Mouse (Mus musculus): ENCODE measurements around the gene Gpr183. TPM values are rescaled to one million over a fixed set of nuclear protein-coding genes. Genes with fewer than 3 reads are reported as not detected.

Gpr183 gene
- 141 TPM for total RNA-seq (2023)

DNA sequence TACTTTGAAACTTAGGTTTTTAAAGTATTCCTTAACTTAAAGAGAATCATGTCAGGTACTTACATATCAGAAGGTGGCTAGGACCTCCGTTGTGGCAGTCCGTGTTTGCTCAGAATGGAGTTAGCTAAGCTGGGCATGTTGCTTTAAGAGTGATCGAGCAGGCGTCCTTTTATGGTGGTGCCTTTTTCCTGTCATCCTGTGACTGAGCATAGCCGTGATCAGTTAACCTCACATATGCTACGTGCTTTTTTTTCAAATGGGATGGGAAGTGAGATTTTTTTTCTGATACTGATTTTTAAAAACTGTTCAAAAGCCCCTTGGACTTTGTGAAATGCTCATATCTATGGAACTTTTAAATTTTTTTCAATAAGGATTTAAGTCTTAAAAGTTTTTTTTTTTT is at the start of gene Gpr183:
TSS of gene Gpr183 (minus strand) at position 206 of the 400 bp plus-strand sequence.

DNA sequence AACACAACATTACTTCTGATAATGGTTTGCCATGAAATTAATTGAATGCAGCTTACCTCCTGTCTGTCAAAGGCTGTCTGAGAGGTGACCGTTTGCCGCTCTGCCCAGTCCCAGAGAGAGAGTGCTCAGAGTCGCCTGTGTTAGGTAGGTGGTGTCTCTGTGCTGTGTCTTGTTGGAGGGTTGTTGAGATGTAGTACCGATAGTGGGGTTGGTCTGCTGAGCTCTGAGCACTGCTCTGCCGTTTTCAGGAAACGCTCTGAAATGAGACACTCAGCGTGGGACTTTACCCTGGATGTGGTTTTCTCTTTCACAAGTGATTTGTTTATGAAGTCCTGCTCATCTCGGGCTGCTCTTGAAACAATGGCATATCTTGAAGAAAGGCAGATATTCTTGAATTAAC is 49.4 kb downstream of the Gpr183 start, which contains the start of gene Gpr18:
TSS of gene Gpr18 (minus strand) at position 161 of the 400 bp plus-strand sequence.

Other genes with a start within 250 kb of the Gpr183 start
- 16.7 TPM for gene Dock9, start 167.4 kb downstream of the Gpr183 start, total RNA-seq (2023)
- 100 TPM for gene Ubac2, start 86.6 kb downstream of the Gpr183 start, total RNA-seq (2023)
- gene Gpr18, start 49.4 kb downstream of the Gpr183 start, total RNA-seq (2023) = 159 TPM
- gene Timm8a2, start 69.5 kb upstream of the Gpr183 start, total RNA-seq (2023) = 2.9 TPM
- 74.5 TPM for gene Tm9sf2, start 141.8 kb upstream of the Gpr183 start, total RNA-seq (2023)
- gene Clybl, start 216.5 kb upstream of the Gpr183 start, total RNA-seq (2023) = 8.5 TPM

Data from CD8-positive naive resting alpha-beta T cell, adult 57 days (primary cell).